Mouse (Mus musculus) midbrain, embryonic 12.5 days (tissue): ENCODE data around the gene Topbp1. TPM values are rescaled to one million over a fixed set of nuclear protein-coding genes. Genes with fewer than 3 reads are reported as not detected.
A peak's percentile ranks its signal among the peaks of the same experiment; 100 is the strongest.

Source experiments
- ATAC-seq: fragments of 200-750 bp; cut with Nextera tagmentation; 2 replicates; pipeline ENCODE4 v1.8.0; 2017; ENCODE audit warnings: low read depth, moderate TSS enrichment, moderate library complexity; ENCODE audit not compliant: low FRiP score
- H3K27ac ChIP-seq: fragments of 300-500 bp; sonication (generic); replicated peaks from 2 replicates; pipeline ENCODE4 v1.5.1; 2016; ENCODE audit warnings: mild to moderate bottlenecking
- H3K27me3 ChIP-seq: fragments of 300-500 bp; sonication (generic); 2 replicates; pipeline ENCODE4 v1.6.1; 2016; ENCODE audit warnings: mild to moderate bottlenecking
- H3K36me3 ChIP-seq: fragments of 300-500 bp; sonication (generic); 2 replicates; pipeline ENCODE4 v1.6.1; 2016
- H3K4me1 ChIP-seq: fragments of 300-500 bp; sonication (generic); 2 replicates; pipeline ENCODE4 v1.6.1; 2016
- H3K4me2 ChIP-seq: fragments of 300-500 bp; sonication (generic); replicated peaks from 2 replicates; pipeline ENCODE4 v1.6.1; 2016; ENCODE audit warnings: mild to moderate bottlenecking, moderate library complexity
- H3K4me3 ChIP-seq: fragments of 300-500 bp; sonication (generic); 2 replicates; pipeline ENCODE4 v1.5.1; 2016; ENCODE audit warnings: mild to moderate bottlenecking
- H3K9ac ChIP-seq: fragments of 300-500 bp; sonication (generic); replicated peaks from 2 replicates; pipeline ENCODE4 v1.6.1; 2016; ENCODE audit warnings: mild to moderate bottlenecking, moderate library complexity
- H3K9me3 ChIP-seq: fragments of 300-500 bp; sonication (generic); 2 replicates; pipeline ENCODE4 v1.6.1; 2016; ENCODE audit warnings: mild to moderate bottlenecking
- WGBS: fragments of 180-500 bp; shearing (Covaris S2); methylation state at CpG from one replicate; pipeline ENCODE4 v1.1.7; 2016; 5-methylcytosine and 5-hydroxymethylcytosine counted together
- polyA plus RNA-seq: library from polyadenylated mRNA; unstranded; fragments of >200 nt; fragmentation: Nextera tagmentation; extraction: Ambion mirVana; gene quantifications from 2 replicates; pipeline ENCODE4 v1.2.1, GENCODE M21; 2016

Gene Topbp1
- 77.6 and 79.2 TPM in 2 replicates for polyA plus RNA-seq

GRCm38 (mm10) chr9:103304927-103305326, at the start of gene Topbp1, which contains the start of gene 1300017J02Rik:
TSS of gene Topbp1 (plus strand) at chr9:103305215.
TSS of gene 1300017J02Rik (minus strand) at chr9:103305082.
- H3K4me2 ChIP-seq, result peak within 1 kb of the TSS; percentile 70
- no peaks in the 10 kb centered on the region for H3K9me3 ChIP-seq
- H3K27me3 ChIP-seq, result no peaks in the 10 kb centered on the region
- WGBS, result under 1% methylated on average over 49 of the region's 49 CpGs
- peak; percentile 98 for ATAC-seq
- peak within 1 kb of the TSS; percentile 97 for H3K4me3 ChIP-seq
- peak within 1 kb of the TSS; percentile 82 for H3K9ac ChIP-seq
- H3K36me3 ChIP-seq, result peaks cover 29% of the 10 kb centered on the region
- peak within 1 kb of the TSS; percentile 87 for H3K27ac ChIP-seq
- peaks cover 27% of the 10 kb centered on the region for H3K4me1 ChIP-seq

- H3K4me1 ChIP-seq, result no peaks in the 10 kb centered on the region
- no peak overlapping the region for H3K4me3 ChIP-seq
- H3K27ac ChIP-seq, result no peak overlapping the region
- no peak overlapping the region for H3K9ac ChIP-seq
- H3K4me2 ChIP-seq, result no peak overlapping the region
- no peak for ATAC-seq
- H3K36me3 ChIP-seq, result no peaks in the 10 kb centered on the region
- WGBS, result 88% methylated on average over 4 of the region's 4 CpGs
- no peaks in the 10 kb centered on the region; the same call in 1 of the 2 replicates for H3K27me3 ChIP-seq
- no peaks in the 10 kb centered on the region for H3K9me3 ChIP-seq
These were observed 39.2 kb upstream of the Topbp1 start for GRCm38 (mm10) chr9:103265778-103266177.

DNA sequence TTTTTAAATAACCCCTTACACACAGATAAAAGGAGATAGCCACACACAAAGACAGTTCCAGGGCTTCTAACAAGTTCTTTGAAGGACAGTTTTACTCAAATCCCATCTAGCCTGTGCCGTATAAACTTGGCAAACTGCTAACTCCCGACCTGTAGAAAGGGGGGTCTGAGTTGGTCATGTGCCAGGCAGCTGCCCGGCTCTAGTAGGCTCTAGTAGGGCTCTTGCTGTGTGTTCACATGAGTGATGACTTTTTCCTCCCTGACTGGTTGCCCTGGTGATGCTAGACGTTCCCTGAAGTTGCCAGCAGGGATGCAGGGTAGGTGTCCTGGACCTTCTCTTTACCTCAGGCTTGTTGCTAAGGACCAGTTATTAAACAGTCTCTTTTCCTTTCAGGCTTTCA, 33.9 kb upstream of the Topbp1 start:
- ATAC-seq, result no peak
- H3K27me3 ChIP-seq, result no peaks in the 10 kb centered on the region; the same call in 1 of the 2 replicates
- H3K4me2 ChIP-seq, result no peak overlapping the region
- no peaks in the 10 kb centered on the region for H3K9me3 ChIP-seq
- no peaks in the 10 kb centered on the region for H3K4me1 ChIP-seq
- H3K36me3 ChIP-seq, result no peaks in the 10 kb centered on the region
- no peak overlapping the region for H3K9ac ChIP-seq
- 44% methylated on average over 4 of the region's 4 CpGs for WGBS
- H3K27ac ChIP-seq, result no peak overlapping the region
- H3K4me3 ChIP-seq, result no peak overlapping the region

DNA sequence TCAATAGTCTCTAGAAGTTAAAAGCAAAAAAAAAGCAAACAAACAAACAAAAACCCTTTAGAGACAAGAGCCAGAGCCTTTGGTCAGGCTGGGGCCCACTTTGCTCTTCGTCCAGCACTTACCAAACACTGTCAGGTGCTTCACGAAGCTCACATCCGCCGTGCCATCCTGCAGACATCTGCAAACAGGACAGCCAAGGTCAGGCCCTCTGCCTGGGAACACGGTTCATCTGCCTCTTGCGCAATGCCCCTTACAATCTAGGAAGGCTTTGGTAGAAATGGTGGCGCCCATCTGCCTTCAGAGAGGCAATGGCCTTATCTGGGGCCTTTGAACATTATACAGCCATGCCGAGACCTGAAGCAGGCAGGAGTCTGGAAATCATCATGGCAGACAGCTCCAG, 30.2 kb upstream of the Topbp1 start:
- no peak overlapping the region for H3K4me3 ChIP-seq
- 90% methylated on average over 8 of the region's 8 CpGs for WGBS
- H3K36me3 ChIP-seq, result no peaks in the 10 kb centered on the region
- no peaks in the 10 kb centered on the region for H3K9me3 ChIP-seq
- H3K27me3 ChIP-seq, result no peaks in the 10 kb centered on the region
- H3K4me1 ChIP-seq, result no peaks in the 10 kb centered on the region
- ATAC-seq, result no peak
- no peak overlapping the region for H3K9ac ChIP-seq
- H3K4me2 ChIP-seq, result no peak overlapping the region
- H3K27ac ChIP-seq, result no peak overlapping the region

DNA sequence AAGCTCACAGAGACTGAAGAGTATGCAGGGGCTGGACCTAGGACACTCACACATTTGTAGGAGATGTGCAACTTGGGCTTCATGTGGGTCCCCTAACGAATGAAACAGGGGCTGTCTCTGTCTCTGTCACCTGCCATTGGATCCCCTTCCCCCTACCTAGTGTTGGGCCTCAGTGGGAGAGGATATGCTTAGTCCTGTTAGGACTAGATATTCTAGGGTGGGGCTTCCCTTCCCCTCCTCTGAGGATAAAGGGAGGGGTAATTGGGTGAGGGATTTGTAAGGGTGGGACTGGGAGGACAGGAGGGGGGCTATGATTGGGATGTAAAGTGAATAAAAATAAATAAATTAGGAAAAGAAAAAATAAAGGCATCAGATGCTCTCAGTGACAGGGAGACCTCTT, 29.3 kb upstream of the Topbp1 start:
- Histone ChIP-seq H3K9me3 (no peaks in the 10 kb centered on the region), H3K4me3 (no peak overlapping the region), H3K4me2 (no peak overlapping the region), H3K27me3 (no peaks in the 10 kb centered on the region), H3K9ac (no peak overlapping the region), H3K4me1 (no peaks in the 10 kb centered on the region), H3K36me3 (no peaks in the 10 kb centered on the region), H3K27ac (no peak overlapping the region)
- WGBS, result 73% methylated on average over 1 of the region's 1 CpGs
- ATAC-seq, result no peak

GRCm38 (mm10) chr9:103276876-103277275, 28.1 kb upstream of the Topbp1 start:
- Histone ChIP-seq H3K4me3 (no peak overlapping the region), H3K27ac (no peak overlapping the region), H3K36me3 (no peaks in the 10 kb centered on the region), H3K27me3 (no peaks in the 10 kb centered on the region), H3K4me2 (no peak overlapping the region), H3K9ac (no peak overlapping the region), H3K9me3 (no peaks in the 10 kb centered on the region), H3K4me1 (no peaks in the 10 kb centered on the region)
- no peak for ATAC-seq
- WGBS, result 87% methylated on average over 6 of the region's 6 CpGs

DNA sequence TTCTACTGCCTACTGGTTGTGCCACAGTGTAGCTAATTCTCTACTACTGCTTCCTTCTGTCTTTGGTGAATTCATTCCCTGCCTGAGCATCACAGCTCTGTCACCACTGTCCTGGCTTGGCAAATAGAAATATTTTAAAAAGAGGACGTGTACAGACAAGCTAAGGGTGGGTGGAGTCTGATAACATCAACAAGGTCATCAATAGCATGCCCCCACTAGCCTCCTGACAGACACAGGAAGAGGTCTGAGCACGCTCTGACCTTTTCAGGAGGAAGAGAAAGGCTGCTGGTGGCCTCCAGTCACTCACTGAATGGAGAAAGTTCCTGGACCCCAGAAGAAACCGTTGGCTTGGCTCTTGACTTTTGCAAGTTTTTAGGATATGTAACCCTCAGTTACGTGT, 18.6 kb upstream of the Topbp1 start:
- no peak overlapping the region for H3K27ac ChIP-seq
- 64% methylated on average over 4 of the region's 4 CpGs for WGBS
- ATAC-seq, result no peak

GRCm38 (mm10) chr9:103286901-103287422, 18.1 kb upstream of the Topbp1 start:
- H3K9me3 ChIP-seq, result no peaks in the 10 kb centered on the region
- no peak for ATAC-seq
- 85% methylated on average over 13 of the region's 13 CpGs for WGBS
- no peak overlapping the region for H3K4me3 ChIP-seq
- H3K36me3 ChIP-seq, result no peaks in the 10 kb centered on the region
- no peak overlapping the region for H3K4me2 ChIP-seq
- H3K27ac ChIP-seq, result no peak overlapping the region
- H3K27me3 ChIP-seq, result no peaks in the 10 kb centered on the region
- no peak overlapping the region for H3K9ac ChIP-seq
- no peaks in the 10 kb centered on the region for H3K4me1 ChIP-seq

More for the DNA sequence above, 18.6 kb upstream of the Topbp1 start:
- no peak overlapping the region for H3K4me3 ChIP-seq
- no peak overlapping the region for H3K9ac ChIP-seq
- H3K4me1 ChIP-seq, result no peaks in the 10 kb centered on the region
- H3K36me3 ChIP-seq, result no peaks in the 10 kb centered on the region
- no peak overlapping the region for H3K4me2 ChIP-seq
- no peaks in the 10 kb centered on the region for H3K27me3 ChIP-seq
- H3K9me3 ChIP-seq, result no peaks in the 10 kb centered on the region

DNA sequence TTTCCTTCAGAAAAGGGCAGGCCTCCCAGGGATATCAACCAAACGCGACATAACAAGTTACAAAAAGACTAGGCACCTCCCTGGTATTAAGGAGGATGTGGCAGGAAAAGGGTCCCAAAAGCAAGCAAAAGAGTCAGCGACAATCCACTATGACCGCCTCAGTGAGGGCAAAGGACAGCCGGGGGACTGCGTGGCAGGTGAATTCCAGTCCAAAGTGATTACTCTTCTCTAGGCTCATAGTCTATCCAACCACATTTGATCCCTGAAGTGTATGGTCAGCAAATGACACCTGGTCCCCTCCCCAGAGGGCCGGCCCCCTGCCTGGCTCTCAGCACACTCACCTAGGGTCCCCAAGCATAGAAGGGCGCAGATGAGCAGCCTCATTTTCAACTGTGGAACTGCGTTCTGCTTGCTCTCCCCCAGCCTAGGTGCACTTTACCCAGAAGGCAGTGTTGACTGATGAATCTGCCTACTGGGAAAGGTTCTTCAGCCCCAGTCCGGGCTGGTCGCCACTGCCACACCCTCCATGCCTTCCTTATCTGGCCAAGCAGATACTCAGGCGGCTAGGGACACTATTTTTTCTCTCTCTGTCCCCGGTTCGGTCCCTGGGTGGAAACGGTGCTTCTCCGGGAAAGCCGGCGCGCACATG, 17.1 kb upstream of the Topbp1 start:
- ATAC-seq, result no peak
- WGBS, result 81% methylated on average over 19 of the region's 19 CpGs
- H3K27ac ChIP-seq, result no peak overlapping the region

DNA sequence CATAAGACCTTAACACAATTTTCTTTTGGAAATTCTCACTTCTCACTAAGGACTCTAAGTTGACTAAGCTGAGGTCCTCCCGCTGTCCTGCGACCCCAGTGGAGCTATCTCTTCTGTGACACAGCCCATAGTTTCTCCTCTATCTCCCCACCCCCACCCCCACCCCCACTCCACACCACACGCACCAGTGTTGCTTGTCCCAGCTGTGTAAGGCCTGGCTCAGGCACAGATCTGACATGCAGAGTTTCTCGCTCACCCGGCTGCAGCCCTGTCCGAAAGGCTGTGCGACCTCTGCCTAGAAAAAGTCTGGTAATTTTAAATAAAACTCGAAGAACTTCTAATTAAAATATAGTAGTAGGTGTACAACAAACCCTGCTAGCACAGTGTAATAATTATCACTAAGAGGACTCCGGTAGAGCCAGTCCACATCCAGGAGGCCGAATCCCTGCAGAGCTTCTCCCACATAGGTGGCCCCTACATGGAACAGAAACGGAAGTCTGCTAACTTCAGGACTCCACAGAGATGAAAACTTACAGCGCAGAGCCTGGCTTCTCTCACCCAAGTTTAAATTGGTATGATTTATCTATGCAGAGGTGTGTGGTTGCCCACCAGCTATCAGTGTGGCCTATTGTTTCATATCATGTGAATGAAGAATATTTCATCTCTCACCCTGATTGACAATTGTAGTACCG, 16.4 kb upstream of the Topbp1 start:
- Histone ChIP-seq H3K9ac (no peak overlapping the region), H3K36me3 (no peaks in the 10 kb centered on the region), H3K9me3 (no peaks in the 10 kb centered on the region), H3K4me1 (no peaks in the 10 kb centered on the region), H3K4me2 (no peak overlapping the region), H3K27me3 (no peaks in the 10 kb centered on the region), H3K27ac (no peak overlapping the region), H3K4me3 (no peak overlapping the region)
- 90% methylated on average over 13 of the region's 13 CpGs for WGBS
- ATAC-seq, result no peak

More for the DNA sequence above, 17.1 kb upstream of the Topbp1 start:
- Histone ChIP-seq H3K9me3 (no peaks in the 10 kb centered on the region), H3K4me2 (no peak overlapping the region), H3K9ac (no peak overlapping the region), H3K4me3 (no peak overlapping the region), H3K27me3 (no peaks in the 10 kb centered on the region), H3K36me3 (no peaks in the 10 kb centered on the region), H3K4me1 (no peaks in the 10 kb centered on the region)

DNA sequence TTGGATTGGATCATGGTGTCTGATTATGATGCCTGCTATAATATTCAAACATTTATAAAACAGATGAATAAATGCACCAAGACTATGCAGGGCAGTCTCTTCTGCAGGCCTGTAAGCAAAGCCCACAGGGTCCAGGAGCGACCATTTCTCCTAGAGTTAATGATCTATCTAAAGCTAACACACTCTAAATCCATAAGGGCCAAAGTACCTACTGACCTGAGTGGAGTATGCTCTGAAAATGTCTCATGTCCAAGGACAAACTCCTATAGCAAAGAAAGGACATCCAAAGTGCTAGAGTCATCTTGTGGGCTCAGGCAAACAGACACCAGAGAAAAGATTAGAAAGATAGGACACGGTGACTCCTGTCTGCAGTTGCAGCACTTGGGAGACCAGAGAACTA, 10.5 kb upstream of the Topbp1 start:
- H3K9me3 ChIP-seq, result no peaks in the 10 kb centered on the region
- H3K4me1 ChIP-seq, result no peaks in the 10 kb centered on the region
- H3K27me3 ChIP-seq, result no peaks in the 10 kb centered on the region
- H3K4me3 ChIP-seq, result no peak overlapping the region
- H3K4me2 ChIP-seq, result no peak overlapping the region
- WGBS, result 95% methylated on average over 2 of the region's 2 CpGs
- H3K36me3 ChIP-seq, result no peaks in the 10 kb centered on the region
- no peak for ATAC-seq
- H3K9ac ChIP-seq, result no peak overlapping the region
- H3K27ac ChIP-seq, result no peak overlapping the region

- Histone ChIP-seq H3K4me3 (no peak overlapping the region), H3K9ac (no peak overlapping the region), H3K4me2 (no peak overlapping the region), H3K27me3 (no peaks in the 10 kb centered on the region), H3K36me3 (no peaks in the 10 kb centered on the region), H3K9me3 (no peaks in the 10 kb centered on the region), H3K27ac (no peak overlapping the region), H3K4me1 (peaks cover 8% of the 10 kb centered on the region; the same call in 1 of the 2 replicates)
- 93% methylated on average over 8 of the region's 8 CpGs for WGBS
- no peak for ATAC-seq
These were observed 3.9 kb upstream of the Topbp1 start for GRCm38 (mm10) chr9:103301086-103301485.
